Mouse (Mus musculus) intestine, embryonic 14.5 days (tissue): ENCODE measurements around the gene Gpr39. TPM values are rescaled to one million over a fixed set of nuclear protein-coding genes. Genes with fewer than 3 reads are reported as not detected.
A peak's percentile ranks its signal among the peaks of the same experiment; 100 is the strongest.
"Not testable (repeated sequence)": the region's sequence is repeated elsewhere in the genome, so short reads cannot be mapped to it uniquely, and the experiment has no call there.

ENCODE experiments used
- ATAC-seq: fragments of 200-750 bp; cut with Nextera tagmentation; replicated peaks from 2 replicates; pipeline ENCODE4 v1.8.0; 2017; ENCODE audit warnings: low read depth, moderate number of reproducible peaks, moderate TSS enrichment, moderate library complexity; ENCODE audit not compliant: low FRiP score, low TSS enrichment
- DNase-seq: peaks from one replicate; pipeline ENCODE4 v3.0.0-alpha.2; 2018; ENCODE audit warnings: low spot score
- H3K27ac ChIP-seq: fragments of 300-500 bp; sonication (generic); 2 replicates; pipeline ENCODE4 v1.5.1; 2014; ENCODE audit warnings: low read depth, mild to moderate bottlenecking, control low read depth
- H3K27me3 ChIP-seq: fragments of 300-500 bp; sonication (generic); replicated peaks from 2 replicates; pipeline ENCODE4 v1.6.1; 2014; ENCODE audit warnings: low read length, control low read depth; ENCODE audit not compliant: control insufficient read depth, insufficient read depth
- H3K36me3 ChIP-seq: fragments of 300-500 bp; sonication (generic); 2 replicates; pipeline ENCODE4 v1.6.1; 2014; ENCODE audit warnings: low read length, control low read depth; ENCODE audit not compliant: control insufficient read depth, insufficient read depth
- H3K4me1 ChIP-seq: fragments of 300-500 bp; sonication (generic); replicated peaks from 2 replicates; pipeline ENCODE4 v1.6.1; 2014; ENCODE audit warnings: low read length, control low read depth, mixed read lengths; ENCODE audit not compliant: control insufficient read depth, insufficient read depth
- H3K4me2 ChIP-seq: fragments of 300-500 bp; sonication (generic); 2 replicates; pipeline ENCODE4 v1.6.1; 2014; ENCODE audit warnings: low read length
- H3K4me3 ChIP-seq: fragments of 300-500 bp; sonication (generic); 2 replicates; pipeline ENCODE4 v1.5.1; 2014; ENCODE audit warnings: low read depth, low read length, control low read depth, mixed read lengths
- H3K9ac ChIP-seq: fragments of 300-500 bp; sonication (generic); 2 replicates; pipeline ENCODE4 v1.6.1; 2014; ENCODE audit warnings: mild to moderate bottlenecking, low read length
- H3K9me3 ChIP-seq: fragments of 300-500 bp; sonication (generic); 2 replicates; pipeline ENCODE4 v1.6.1; 2016; ENCODE audit warnings: low read length, control low read depth; ENCODE audit not compliant: control insufficient read depth
- whole genome bisulfite sequencing: fragments of 180-500 bp; shearing (Covaris S2); extraction: QIAGEN DNeasy Blood & Tissue Kit; methylation state at CpG from one replicate; pipeline ENCODE4 v1.1.7; 2014; 5-methylcytosine and 5-hydroxymethylcytosine counted together
- polyA plus RNA-seq: library from polyadenylated mRNA; unstranded; fragments of >200 nt; fragmentation: Nextera tagmentation; extraction: Ambion mirVana; gene quantifications from 2 replicates; pipeline ENCODE4 v1.2.1, GENCODE M21; 2014

Gpr39 gene
- polyA plus RNA-seq = 5.7 and 6.3 TPM in 2 replicates

DNA sequence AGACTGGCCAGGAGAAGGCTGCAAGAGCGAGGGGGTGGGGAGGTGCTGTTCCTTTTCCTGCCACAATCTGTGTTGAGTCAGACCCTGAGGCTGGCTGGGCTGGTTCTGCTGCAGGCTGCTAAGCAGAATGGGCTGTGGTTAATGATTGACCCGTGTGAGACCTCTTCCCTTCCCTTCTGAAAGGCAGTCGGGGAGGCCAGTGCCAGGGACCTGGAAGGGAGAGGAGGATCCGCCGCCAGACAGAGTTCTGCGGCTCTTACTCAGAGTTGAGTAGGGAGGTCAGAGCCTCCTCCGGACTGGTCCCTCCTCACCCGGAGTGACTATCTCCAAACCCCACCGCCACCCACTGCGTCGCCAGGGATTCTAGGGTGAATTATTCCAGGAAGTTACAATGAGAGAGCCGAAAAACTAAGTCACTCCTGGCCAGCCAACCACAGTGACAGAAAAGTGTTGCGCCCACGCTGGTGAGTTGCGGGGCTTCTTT lies at the start of gene Gpr39:
TSS of gene Gpr39 (plus strand) at position 206 of the 484 bp plus-strand sequence.
- H3K27me3 ChIP-seq = no peaks in the 10 kb centered on the region
- no peaks in the 10 kb centered on the region for H3K4me1 ChIP-seq
- WGBS = 33% methylated on average over 15 of the region's 15 CpGs
- peak within 1 kb of the TSS; percentile 77; the same call in 1 of the 2 replicates for H3K27ac ChIP-seq
- no peaks in the 10 kb centered on the region for H3K9me3 ChIP-seq
- no peaks in the 10 kb centered on the region for H3K36me3 ChIP-seq
- DNase-seq = peak; percentile 73
- ATAC-seq = peak; percentile 97
- H3K4me3 ChIP-seq = peak within 1 kb of the TSS; percentile 23
- no peak within 1 kb of the TSS for H3K9ac ChIP-seq
- peak within 1 kb of the TSS; percentile 34 for H3K4me2 ChIP-seq

DNA sequence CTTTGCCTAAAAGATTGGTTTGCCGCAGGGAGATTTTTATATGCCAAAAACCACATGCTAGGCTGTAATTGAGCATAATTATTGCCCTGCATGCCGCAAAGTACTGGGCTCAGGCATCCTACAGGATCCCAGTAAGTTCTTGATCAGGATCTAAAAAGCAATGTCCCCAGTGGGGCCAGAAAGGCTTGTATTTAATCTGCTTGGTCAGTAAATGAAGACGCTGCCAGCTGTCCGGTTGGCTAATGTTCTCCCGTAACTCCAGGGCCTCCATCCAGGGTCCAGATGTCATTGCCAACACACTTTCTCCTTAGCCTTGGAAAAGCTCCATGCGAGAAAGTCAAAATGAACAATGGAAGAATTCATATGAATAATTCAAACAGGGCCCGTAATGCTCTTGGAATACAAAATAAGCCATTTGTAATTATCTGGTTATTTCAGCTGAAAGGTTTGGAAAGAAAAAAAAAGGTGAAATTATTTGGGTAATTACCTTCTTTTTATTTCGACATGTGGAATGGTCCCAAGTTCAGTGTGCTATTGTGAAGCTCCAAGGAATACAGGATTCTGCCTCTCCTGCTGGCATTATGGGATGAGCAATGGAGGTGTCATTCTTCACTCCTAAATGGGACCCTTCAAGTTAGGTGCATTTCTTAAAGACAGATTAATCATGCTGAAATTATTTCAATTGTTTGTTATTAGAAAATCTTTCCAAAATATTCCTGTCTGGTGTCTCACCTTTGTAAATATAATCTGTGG lies 37.1 kb upstream of the Gpr39 start:
- 91% methylated on average over 8 of the region's 8 CpGs for WGBS
- H3K9ac ChIP-seq = no peak overlapping the region
- ATAC-seq = no peak

DNA sequence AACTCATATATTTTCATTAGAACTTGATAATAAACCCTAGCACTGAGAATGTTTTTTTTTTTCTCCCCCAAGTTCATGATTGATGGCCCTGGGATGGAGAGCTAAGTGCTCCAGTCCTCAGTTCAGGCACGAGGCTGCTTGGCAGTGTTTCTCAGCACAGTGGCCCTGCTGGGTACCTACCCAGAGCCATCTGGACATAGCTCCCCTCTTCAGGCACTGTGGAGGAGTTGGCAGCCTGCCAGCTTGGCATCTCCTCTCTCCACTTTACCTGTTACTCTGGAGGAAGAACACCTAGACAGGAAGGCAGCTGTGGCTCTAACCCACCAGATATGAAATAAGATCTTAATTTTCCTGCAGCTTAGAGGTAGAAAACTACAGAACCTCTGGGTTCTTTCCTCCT lies 33.2 kb upstream of the Gpr39 start:
- WGBS = 30% methylated on average over 1 of the region's 1 CpGs
- H3K4me3 ChIP-seq = no peak overlapping the region
- H3K36me3 ChIP-seq = no peaks in the 10 kb centered on the region
- H3K9ac ChIP-seq = no peak overlapping the region
- H3K9me3 ChIP-seq = no peaks in the 10 kb centered on the region
- DNase-seq = peak; percentile 46
- H3K4me1 ChIP-seq = no peaks in the 10 kb centered on the region
- H3K4me2 ChIP-seq = no peak overlapping the region
- no peak for ATAC-seq
- no peaks in the 10 kb centered on the region for H3K27me3 ChIP-seq
- no peak overlapping the region for H3K27ac ChIP-seq

More for the DNA sequence above, 37.1 kb upstream of the Gpr39 start:
- H3K4me3 ChIP-seq = no peak overlapping the region
- H3K27me3 ChIP-seq = no peaks in the 10 kb centered on the region
- H3K4me2 ChIP-seq = no peak overlapping the region
- no peaks in the 10 kb centered on the region for H3K4me1 ChIP-seq
- DNase-seq = peak; percentile 9
- H3K36me3 ChIP-seq = no peaks in the 10 kb centered on the region
- H3K27ac ChIP-seq = no peak overlapping the region
- no peaks in the 10 kb centered on the region for H3K9me3 ChIP-seq

DNA sequence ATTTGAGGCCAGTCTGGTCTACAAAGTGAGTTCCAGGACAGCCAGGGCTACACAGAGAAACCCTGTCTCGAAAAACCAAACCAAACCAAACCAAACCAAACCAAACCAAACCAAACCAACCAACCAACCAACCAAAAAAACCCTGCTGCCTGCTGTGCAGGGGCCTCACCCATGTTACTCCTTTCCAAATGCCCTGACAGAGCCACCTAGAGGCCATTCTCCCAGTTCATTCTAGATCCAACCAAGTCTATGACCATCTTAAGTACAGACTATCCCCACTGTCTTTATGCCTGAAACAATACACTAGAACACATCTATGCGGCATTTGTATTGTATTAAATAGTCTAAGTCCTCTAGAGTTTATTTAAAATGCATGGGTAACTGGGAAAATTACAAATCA lies 30.0 kb upstream of the Gpr39 start:
- 86% methylated on average over 2 of the region's 2 CpGs for WGBS
- not testable (repeated sequence) for H3K9me3 ChIP-seq, H3K36me3 ChIP-seq, H3K4me1 ChIP-seq, H3K27ac ChIP-seq, DNase-seq, H3K4me2 ChIP-seq, ATAC-seq, H3K4me3 ChIP-seq, H3K9ac ChIP-seq, H3K27me3 ChIP-seq

DNA sequence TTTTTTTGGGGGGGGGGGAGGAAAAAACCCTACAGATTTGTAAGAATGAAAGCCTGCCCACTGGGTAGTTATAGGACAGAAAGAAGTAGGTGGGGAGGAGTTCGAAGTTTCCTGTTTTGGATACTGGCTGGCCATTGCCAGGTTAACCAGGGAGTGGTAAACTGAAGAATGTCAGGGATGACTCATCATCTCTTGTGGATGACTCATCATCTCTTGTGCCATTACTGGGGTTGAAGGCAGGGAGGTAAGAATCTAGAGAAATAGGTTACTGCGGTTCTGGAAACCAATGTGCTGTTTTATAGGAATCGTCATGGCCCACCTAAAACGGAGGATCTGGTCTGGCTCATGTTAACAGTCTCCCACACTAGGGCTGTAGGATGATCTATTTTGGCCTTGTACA lies 28.8 kb upstream of the Gpr39 start:
- H3K4me3 ChIP-seq = no peak overlapping the region
- no peaks in the 10 kb centered on the region for H3K9me3 ChIP-seq
- WGBS = 94% methylated on average over 4 of the region's 4 CpGs
- ATAC-seq (no peak), DNase-seq (peak; percentile 18)
- H3K27me3 ChIP-seq = no peaks in the 10 kb centered on the region
- no peak overlapping the region for H3K4me2 ChIP-seq
- no peak overlapping the region for H3K27ac ChIP-seq
- H3K4me1 ChIP-seq = no peaks in the 10 kb centered on the region
- no peaks in the 10 kb centered on the region for H3K36me3 ChIP-seq
- H3K9ac ChIP-seq = no peak overlapping the region

DNA sequence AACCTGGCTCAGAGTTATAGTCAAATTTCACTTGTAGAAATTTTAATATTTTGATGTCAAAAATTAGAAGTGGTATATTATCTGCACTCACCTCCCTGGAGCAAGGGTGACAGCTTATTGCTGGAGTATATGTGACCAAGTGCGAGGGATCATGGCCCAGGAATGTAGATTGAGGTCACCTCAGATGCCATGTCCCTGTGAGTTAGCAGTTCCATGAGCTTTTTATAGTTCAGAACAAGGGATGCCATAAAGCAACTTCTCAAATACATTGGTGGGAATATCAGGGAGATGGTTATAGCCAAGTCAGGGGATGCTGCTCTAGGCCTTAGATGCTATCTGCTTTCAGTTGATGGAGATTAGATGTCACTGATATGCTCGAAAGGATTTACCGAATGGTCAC lies 27.7 kb upstream of the Gpr39 start:
- Histone ChIP-seq H3K9me3 (no peaks in the 10 kb centered on the region), H3K27me3 (no peaks in the 10 kb centered on the region), H3K27ac (no peak overlapping the region), H3K4me2 (no peak overlapping the region), H3K36me3 (no peaks in the 10 kb centered on the region), H3K4me1 (no peaks in the 10 kb centered on the region), H3K4me3 (no peak overlapping the region), H3K9ac (no peak overlapping the region)
- no peak for ATAC-seq
- no peak for DNase-seq
- 89% methylated on average over 3 of the region's 3 CpGs for WGBS

DNA sequence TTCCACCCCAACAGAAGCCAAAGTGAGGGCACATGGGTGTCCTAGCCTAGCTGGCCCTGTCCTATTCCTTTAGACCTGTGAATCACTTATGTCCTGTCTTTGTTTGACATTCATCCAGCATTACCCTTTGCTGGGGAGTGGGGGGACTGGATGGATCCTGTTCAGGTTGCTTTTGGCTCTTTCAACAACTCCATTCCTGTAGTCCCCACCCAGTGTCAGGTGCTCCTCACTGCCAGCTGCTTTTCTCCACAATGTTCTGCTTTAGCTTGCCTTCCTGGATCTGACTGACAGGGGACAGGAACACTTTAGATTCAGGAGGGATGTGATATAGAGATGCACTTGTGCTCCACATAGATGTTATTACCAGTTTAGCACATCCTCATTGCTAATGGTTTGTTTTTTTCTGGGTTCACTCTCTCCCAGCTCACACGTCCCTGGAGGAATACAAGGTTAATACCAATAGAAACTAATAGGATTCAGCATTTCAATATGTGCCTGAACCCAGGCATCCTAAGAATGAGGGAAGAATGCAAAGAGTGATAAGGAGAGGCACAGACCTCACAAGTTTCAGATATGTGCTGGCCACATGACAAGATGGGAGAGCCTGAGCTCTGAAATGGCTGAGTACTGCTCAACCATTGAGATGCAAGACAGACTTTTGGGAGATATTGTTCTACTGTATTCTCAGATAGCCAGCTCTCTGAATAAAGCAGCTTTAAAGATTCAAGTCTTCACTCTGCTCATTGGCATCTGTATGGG lies 23.8 kb upstream of the Gpr39 start:
- WGBS = 62% methylated on average over 1 of the region's 1 CpGs
- Histone ChIP-seq H3K9me3 (no peaks in the 10 kb centered on the region), H3K9ac (no peak overlapping the region), H3K4me2 (no peak overlapping the region), H3K4me3 (no peak overlapping the region), H3K4me1 (no peaks in the 10 kb centered on the region), H3K27ac (no peak overlapping the region), H3K27me3 (no peaks in the 10 kb centered on the region), H3K36me3 (no peaks in the 10 kb centered on the region)
- ATAC-seq (no peak), DNase-seq (no peak)

DNA sequence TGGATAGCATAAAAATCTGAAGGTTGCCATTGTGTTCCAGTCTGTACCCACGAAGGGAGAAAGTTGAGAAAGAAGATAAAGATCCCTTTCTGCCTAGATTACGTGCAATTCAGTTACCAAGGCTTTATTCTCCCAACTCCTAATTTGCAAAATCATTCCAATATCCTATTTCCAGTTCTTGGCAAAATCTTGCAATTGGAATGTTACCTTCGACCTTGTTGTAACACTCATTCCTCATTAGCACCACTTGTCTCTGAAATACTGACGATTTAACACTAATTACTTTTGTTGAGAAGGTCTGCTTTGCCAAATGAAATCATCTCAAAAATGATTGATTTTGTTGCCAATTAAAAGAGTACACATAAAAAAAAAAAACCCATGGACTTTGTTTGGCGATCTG lies 19.4 kb upstream of the Gpr39 start:
- Histone ChIP-seq H3K27me3 (no peaks in the 10 kb centered on the region), H3K4me3 (no peak overlapping the region), H3K27ac (no peak overlapping the region), H3K4me2 (no peak overlapping the region), H3K4me1 (no peaks in the 10 kb centered on the region), H3K9me3 (no peaks in the 10 kb centered on the region), H3K9ac (no peak overlapping the region), H3K36me3 (no peaks in the 10 kb centered on the region)
- WGBS = 80% methylated on average over 5 of the region's 5 CpGs
- DNase-seq (no peak), ATAC-seq (no peak)
